Mouse (Mus musculus) kidney, embryonic 16.5 days (tissue): ENCODE results near the gene Ces2g. TPM values are rescaled to one million over a fixed set of nuclear protein-coding genes. Genes with fewer than 3 reads are reported as not detected.
A peak's percentile ranks its signal among the peaks of the same experiment; 100 is the strongest.

Experiments
- ATAC-seq: fragments of 200-750 bp; cut with Nextera tagmentation; 2 replicates; pipeline ENCODE4 v1.8.0; 2017; ENCODE audit warnings: moderate TSS enrichment; ENCODE audit not compliant: low FRiP score, low TSS enrichment
- H3K27ac ChIP-seq: fragments of 300-500 bp; sonication (generic); 2 replicates; pipeline ENCODE4 v1.5.1; 2014; ENCODE audit warnings: low read length
- H3K27me3 ChIP-seq: fragments of 300-500 bp; sonication (generic); 2 replicates; pipeline ENCODE4 v1.6.1; 2014; ENCODE audit warnings: low read length, control low read depth, mixed read lengths; ENCODE audit not compliant: insufficient read depth
- H3K36me3 ChIP-seq: fragments of 300-500 bp; sonication (generic); 2 replicates; pipeline ENCODE4 v1.6.1; 2014; ENCODE audit warnings: low read length, control low read depth, mixed read lengths; ENCODE audit not compliant: insufficient read depth
- H3K4me1 ChIP-seq: fragments of 300-500 bp; sonication (generic); 2 replicates; pipeline ENCODE4 v1.6.1; 2014; ENCODE audit warnings: low read length, control low read depth, mixed read lengths; ENCODE audit not compliant: insufficient read depth
- H3K4me2 ChIP-seq: fragments of 300-500 bp; sonication (generic); replicated peaks from 2 replicates; pipeline ENCODE4 v1.6.1; 2014; ENCODE audit warnings: low read depth, low read length
- H3K4me3 ChIP-seq: fragments of 300-500 bp; sonication (generic); 2 replicates; pipeline ENCODE4 v1.5.1; 2014; ENCODE audit warnings: mild to moderate bottlenecking, low read length
- H3K9ac ChIP-seq: fragments of 300-500 bp; sonication (generic); replicated peaks from 2 replicates; pipeline ENCODE4 v1.6.1; 2014; ENCODE audit warnings: low read length
- H3K9me3 ChIP-seq: fragments of 300-500 bp; sonication (generic); 2 replicates; pipeline ENCODE4 v1.6.1; 2016; ENCODE audit warnings: low read length, control low read depth
- WGBS: fragments of 180-500 bp; shearing (Covaris S2); extraction: QIAGEN DNeasy Blood & Tissue Kit; methylation state at CpG from one replicate; pipeline ENCODE4 v1.1.7; 2014; 5-methylcytosine and 5-hydroxymethylcytosine counted together
- polyA plus RNA-seq: library from polyadenylated mRNA; unstranded; fragments of >200 nt; fragmentation: Nextera tagmentation; extraction: Ambion mirVana; gene quantifications from 2 replicates; pipeline ENCODE4 v1.2.1, GENCODE M21; 2015

Gene Ces2g
- polyA plus RNA-seq, 1 experiment from 2014 or later, result 0.61 TPM

GRCm38 (mm10) chr8:104998191-104998590 lies 36.7 kb downstream of the Ces2g start:
- Histone ChIP-seq H3K27me3 (no peaks in the 10 kb centered on the region), H3K36me3 (no peaks in the 10 kb centered on the region), H3K4me3 (no peak overlapping the region), H3K9ac (no peak overlapping the region), H3K9me3 (no peaks in the 10 kb centered on the region), H3K27ac (no peak overlapping the region), H3K4me1 (no peaks in the 10 kb centered on the region), H3K4me2 (no peak overlapping the region)
- 69% methylated on average over 6 of the region's 6 CpGs for WGBS
- no peak for ATAC-seq

- Histone ChIP-seq H3K4me1 (no peaks in the 10 kb centered on the region), H3K27ac (no peak overlapping the region), H3K9ac (no peak overlapping the region), H3K4me2 (no peak overlapping the region), H3K4me3 (no peak overlapping the region), H3K36me3 (no peaks in the 10 kb centered on the region), H3K9me3 (no peaks in the 10 kb centered on the region), H3K27me3 (no peaks in the 10 kb centered on the region)
- no peak for ATAC-seq
- 80% methylated on average over 6 of the region's 6 CpGs for WGBS
These were observed 37.7 kb downstream of the Ces2g start for GRCm38 (mm10) chr8:104999183-104999582.

DNA sequence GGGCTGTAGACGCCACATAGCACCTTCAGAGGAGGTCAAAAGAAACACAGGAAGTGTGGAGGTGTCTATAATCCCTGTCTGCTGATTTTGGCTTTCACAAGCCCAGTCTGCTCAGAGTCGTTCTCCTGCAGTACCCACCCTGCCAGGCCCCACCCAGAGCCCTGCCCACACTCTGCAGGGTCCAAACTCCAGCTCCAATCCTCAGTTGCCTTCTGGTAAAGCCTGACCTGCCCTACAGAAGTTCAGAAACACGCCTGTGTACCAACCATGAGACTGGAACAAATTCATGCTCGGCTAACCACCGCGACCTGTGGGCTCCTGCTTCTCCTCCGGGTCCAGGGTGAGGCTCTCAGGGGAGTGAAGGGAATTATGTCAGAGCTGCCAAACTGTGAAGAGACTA lies 39.1 kb downstream of the Ces2g start, which contains the start of gene Ces2h:
Gene Ces2h, plus strand, starts transcription at position 268 of the 400 bp plus-strand sequence.
- Histone ChIP-seq H3K27me3 (no peaks in the 10 kb centered on the region), H3K36me3 (no peaks in the 10 kb centered on the region), H3K4me3 (no peak within 1 kb of the TSS), H3K9ac (no peak within 1 kb of the TSS), H3K4me2 (no peak within 1 kb of the TSS), H3K27ac (no peak within 1 kb of the TSS), H3K9me3 (no peaks in the 10 kb centered on the region), H3K4me1 (no peaks in the 10 kb centered on the region)
- WGBS, result 74% methylated on average over 7 of the region's 7 CpGs
- peak; percentile 61 for ATAC-seq

DNA sequence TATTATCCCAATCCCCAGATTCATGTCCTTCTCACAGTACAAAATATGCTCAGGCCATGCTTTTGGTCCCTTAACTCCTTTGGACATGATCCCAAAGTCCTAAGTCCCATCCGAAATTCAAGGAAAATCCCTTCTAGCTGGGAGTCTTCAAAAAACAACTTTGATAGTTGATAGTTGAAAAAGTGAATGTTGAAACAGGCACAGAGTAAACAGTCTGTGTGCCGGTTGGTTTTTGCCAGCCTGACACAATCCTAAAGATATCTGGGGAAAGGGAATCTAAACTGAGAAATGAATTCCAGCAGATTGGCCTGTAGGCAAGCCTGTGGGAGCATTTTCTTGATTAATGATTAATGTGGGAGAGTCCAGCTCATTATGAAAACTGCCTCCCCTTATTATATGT lies 48.5 kb downstream of the Ces2g start:
- H3K4me1 ChIP-seq, result no peaks in the 10 kb centered on the region
- H3K9me3 ChIP-seq, result peaks cover 7% of the 10 kb centered on the region; the same call in 1 of the 2 replicates
- H3K27me3 ChIP-seq, result no peaks in the 10 kb centered on the region
- no peak overlapping the region for H3K9ac ChIP-seq
- H3K4me2 ChIP-seq, result no peak overlapping the region
- H3K27ac ChIP-seq, result no peak overlapping the region
- no peak for ATAC-seq
- 78% methylated on average over 2 of the region's 2 CpGs for WGBS
- H3K36me3 ChIP-seq, result no peaks in the 10 kb centered on the region
- no peak overlapping the region for H3K4me3 ChIP-seq

DNA sequence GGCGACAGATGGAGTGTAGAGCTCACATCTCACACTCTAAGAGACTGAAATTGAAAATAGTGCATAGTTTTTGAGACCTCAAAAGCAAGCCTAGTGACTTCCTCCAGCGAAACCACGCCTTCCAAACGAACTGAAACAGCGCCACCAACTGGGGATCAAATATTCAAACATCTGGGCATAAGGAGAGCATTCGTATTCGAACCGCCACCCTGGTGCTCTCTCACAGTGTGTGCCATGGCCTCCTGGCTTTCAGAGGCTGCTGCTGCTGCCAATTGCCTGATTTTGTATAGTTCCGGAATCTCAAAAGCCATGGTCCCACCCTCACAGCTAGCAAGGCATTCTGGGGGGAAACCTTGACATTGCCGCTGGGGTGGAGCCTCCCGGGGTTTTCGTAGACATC lies 49.6 kb downstream of the Ces2g start:
- Histone ChIP-seq H3K27ac (no peak overlapping the region), H3K4me1 (no peaks in the 10 kb centered on the region), H3K9ac (no peak overlapping the region), H3K4me3 (no peak overlapping the region), H3K9me3 (peaks cover 7% of the 10 kb centered on the region; the same call in 1 of the 2 replicates), H3K27me3 (no peaks in the 10 kb centered on the region), H3K4me2 (no peak overlapping the region), H3K36me3 (no peaks in the 10 kb centered on the region)
- 75% methylated on average over 12 of the region's 12 CpGs for WGBS
- no peak for ATAC-seq

DNA sequence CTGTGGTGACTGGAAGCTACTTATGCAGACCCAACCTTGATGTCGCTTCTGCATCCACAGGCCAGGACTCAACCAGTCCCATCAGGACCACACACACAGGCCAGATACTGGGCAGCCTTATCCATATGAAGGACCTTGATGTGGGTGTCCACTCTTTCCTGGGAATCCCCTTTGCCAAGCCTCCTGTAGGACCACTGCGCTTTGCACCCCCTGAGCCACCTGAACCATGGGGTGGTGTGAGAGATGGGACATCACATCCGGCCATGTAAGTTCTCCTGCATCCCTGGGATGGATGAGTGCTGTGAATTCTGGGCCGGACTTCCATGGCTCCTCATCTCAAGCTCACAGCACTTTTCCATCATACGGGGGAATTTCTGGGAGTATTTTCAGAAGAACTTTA lies 52.9 kb downstream of the Ces2g start:
- ATAC-seq, result no peak
- Histone ChIP-seq H3K27ac (no peak overlapping the region), H3K4me3 (no peak overlapping the region), H3K36me3 (no peaks in the 10 kb centered on the region), H3K9ac (no peak overlapping the region), H3K27me3 (no peaks in the 10 kb centered on the region), H3K4me2 (no peak overlapping the region), H3K4me1 (no peaks in the 10 kb centered on the region), H3K9me3 (peaks cover 4% of the 10 kb centered on the region; the same call in 1 of the 2 replicates)
- WGBS, result 90% methylated on average over 5 of the region's 5 CpGs

Other genes with a start within 250 kb of the Ces2g start
- gene Ces2a, start 227.7 kb upstream of the Ces2g start, polyA plus RNA-seq, result 0.09 and 0.32 TPM in 2 replicates
- gene Ces2b, start 130.1 kb upstream of the Ces2g start, polyA plus RNA-seq, result 0.79 and 0.80 TPM in 2 replicates
- gene Ces2c, start 114.7 kb upstream of the Ces2g start, polyA plus RNA-seq, result 0.28 TPM in 1 of 2 replicates, not detected in the other
- gene Ces2e, start 35.5 kb upstream of the Ces2g start, polyA plus RNA-seq, result 1.6 and 1.8 TPM in 2 replicates
- gene Ces2f, start 14.4 kb upstream of the Ces2g start, polyA plus RNA-seq, result not detected in 2 replicates
- not detected in 2 replicates for gene Ces2h, start 39.1 kb downstream of the Ces2g start, polyA plus RNA-seq
- 0.09 TPM in 1 of 2 replicates, not detected in the other for gene Ces3a, start 86.9 kb downstream of the Ces2g start, polyA plus RNA-seq
- not detected in 2 replicates for gene Ces3b, start 122.0 kb downstream of the Ces2g start, polyA plus RNA-seq
- not detected in 2 replicates for gene Ces4a, start 170.1 kb downstream of the Ces2g start, polyA plus RNA-seq
- 59.9 and 63.5 TPM in 2 replicates for gene Cbfb, start 209.0 kb downstream of the Ces2g start, polyA plus RNA-seq